Mouse (Mus musculus): ENCODE data around the gene Hdac7. TPM values are rescaled to one million over a fixed set of nuclear protein-coding genes. Genes with fewer than 3 reads are reported as not detected.

The Hdac7 gene
- polyA plus RNA-seq, 1 experiment from 2014 or later, result 44.7 TPM

DNA sequence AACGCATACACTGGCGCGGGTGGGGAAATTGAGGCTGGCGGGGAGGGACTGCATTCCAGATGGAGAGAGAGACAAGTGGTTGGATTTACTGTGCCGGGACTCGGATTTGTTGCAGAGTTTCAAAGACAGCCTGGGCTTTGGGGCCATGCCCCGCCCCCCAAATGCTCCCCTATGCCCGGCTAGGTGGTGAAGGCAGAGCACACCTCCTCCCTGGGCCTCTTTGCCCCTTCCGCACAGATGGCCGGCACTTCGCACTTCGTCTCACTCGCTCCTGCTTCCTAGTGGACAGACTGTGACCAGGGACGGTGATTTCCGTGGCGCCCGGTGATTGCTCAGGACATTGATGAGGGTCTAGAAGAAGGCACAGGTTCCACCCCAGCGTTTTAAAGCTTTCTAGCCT lies 76.1 kb downstream of the Hdac7 start:
- under 1% methylated on average over 18 of the region's 18 CpGs for WGBS
- no peaks in the 10 kb centered on the region for H3K9me3 ChIP-seq
- peak overlapping the region; percentile 51 for H3K9ac ChIP-seq
- ATAC-seq (ENCODE audit: borderline replicate concordance, extremely low read depth, low FRiP score, low TSS enrichment), result 0 out of 2 replicates have a peak, but pooled peaks have one; percentile 12
- H3K36me3 ChIP-seq, result no peaks in the 10 kb centered on the region
- peak overlapping the region; percentile 81 for H3K4me2 ChIP-seq
- peak overlapping the region; percentile 51 for H3K4me3 ChIP-seq
- peaks cover 53% of the 10 kb centered on the region for H3K4me1 ChIP-seq
- peak overlapping the region; percentile 57 for H3K27ac ChIP-seq
- H3K27me3 ChIP-seq, result no peaks in the 10 kb centered on the region; the same call in 1 of the 2 replicates

DNA sequence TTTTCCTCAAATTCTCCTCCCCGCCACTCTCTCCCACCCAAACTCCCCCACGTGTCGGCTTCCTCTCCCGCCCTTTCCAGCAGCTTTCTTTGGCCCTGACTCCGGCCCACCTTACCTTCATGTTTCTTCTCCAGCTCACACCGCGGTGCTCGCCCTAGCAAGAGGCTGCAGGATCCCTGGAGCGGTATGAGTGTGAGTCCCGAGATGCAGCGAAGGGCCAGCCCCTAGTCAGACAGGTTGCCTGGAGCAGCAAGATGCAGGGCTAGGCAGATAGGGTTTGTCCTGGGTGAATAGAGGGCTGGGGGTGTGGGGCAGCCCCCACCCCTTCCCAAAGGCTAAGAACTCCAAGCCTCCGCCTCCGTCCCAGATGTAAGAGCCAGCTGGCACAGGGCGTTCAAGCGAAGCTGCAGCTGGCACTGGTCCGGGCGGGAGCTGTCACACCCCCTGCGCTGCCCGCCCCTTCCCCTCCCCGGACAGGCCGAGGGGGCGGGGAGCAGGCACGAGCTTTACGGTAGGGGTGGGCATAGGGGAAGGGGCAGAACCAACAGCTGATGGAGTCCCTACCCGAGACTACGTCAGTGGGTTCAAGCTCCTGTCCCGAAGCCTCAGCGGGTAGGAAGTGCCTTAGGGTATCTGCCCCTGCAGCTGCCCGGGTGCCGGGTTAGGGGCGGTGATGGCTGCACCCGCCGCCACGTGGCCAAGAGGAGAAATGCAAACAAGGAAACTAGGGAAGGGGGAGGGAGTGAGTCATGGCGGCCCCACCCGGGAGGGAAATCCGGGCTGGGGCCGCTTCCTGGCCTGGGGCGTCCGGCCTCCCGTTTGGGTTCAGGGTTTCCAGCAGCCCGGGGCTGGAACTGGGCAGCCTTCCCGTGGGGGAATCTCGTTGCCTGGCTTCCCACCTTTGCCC lies 76.8 kb downstream of the Hdac7 start, which contains the start of gene Rapgef3:
Gene Rapgef3 (minus strand): TSS at position 693 of the 907 bp plus-strand sequence.
- Histone ChIP-seq H3K9me3 (no peaks in the 10 kb centered on the region), H3K27me3 (no peaks in the 10 kb centered on the region; the same call in 1 of the 2 replicates)
- WGBS, result under 1% methylated on average over 43 of the region's 44 CpGs

GRCm38 (mm10) chr15:97766594-97767279 lies 77.6 kb downstream of the Hdac7 start:
- Histone ChIP-seq H3K36me3 (no peaks in the 10 kb centered on the region), H3K9me3 (no peaks in the 10 kb centered on the region), H3K27me3 (no peaks in the 10 kb centered on the region; the same call in 1 of the 2 replicates), H3K9ac (peak overlapping the region; percentile 51), H3K4me3 (peak overlapping the region; percentile 51), H3K4me2 (peak overlapping the region; percentile 81), H3K27ac (peak overlapping the region; percentile 57; the same call in 1 of the 2 replicates), H3K4me1 (peaks cover 54% of the 10 kb centered on the region)
- 5% methylated on average over 23 of the region's 23 CpGs for WGBS
- ATAC-seq (ENCODE audit: borderline replicate concordance, extremely low read depth, low FRiP score, low TSS enrichment), result 0 out of 2 replicates have a peak, but pooled peaks have one; percentile 0

More for the DNA sequence above, 76.8 kb downstream of the Hdac7 start, which contains the start of gene Rapgef3:
- Histone ChIP-seq H3K4me3 (peak within 1 kb of the TSS; percentile 51), H3K4me2 (peak within 1 kb of the TSS; percentile 81), H3K9ac (peak within 1 kb of the TSS; percentile 51), H3K4me1 (peaks cover 53% of the 10 kb centered on the region), H3K27ac (peak within 1 kb of the TSS; percentile 57), H3K36me3 (no peaks in the 10 kb centered on the region)
- ATAC-seq (ENCODE audit: borderline replicate concordance, extremely low read depth, low FRiP score, low TSS enrichment), result peak; percentile 88

DNA sequence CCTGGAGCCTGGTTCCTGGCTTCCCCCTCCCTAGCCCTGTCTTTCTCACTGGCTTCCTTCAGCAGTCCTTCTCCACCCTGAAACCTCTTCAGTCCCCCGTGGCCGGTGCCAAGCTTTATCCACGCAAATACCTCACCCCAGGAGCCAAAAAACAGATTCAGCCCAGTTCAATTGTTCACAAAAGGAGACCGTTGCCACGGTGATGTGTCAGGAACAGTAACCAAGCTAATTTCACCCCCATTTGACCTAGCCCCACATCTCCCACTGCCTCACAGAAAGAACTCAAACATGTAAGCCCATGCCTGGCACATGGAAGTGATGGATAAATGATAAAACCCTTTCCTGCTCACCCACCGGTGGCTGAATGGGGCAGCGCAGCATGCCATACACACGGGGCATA lies 78.1 kb downstream of the Hdac7 start:
- H3K27me3 ChIP-seq, result no peaks in the 10 kb centered on the region; the same call in 1 of the 2 replicates
- peak overlapping the region; percentile 57; the same call in 1 of the 2 replicates for H3K27ac ChIP-seq
- peak overlapping the region; percentile 51 for H3K9ac ChIP-seq
- peak overlapping the region; percentile 51 for H3K4me3 ChIP-seq
- H3K9me3 ChIP-seq, result no peaks in the 10 kb centered on the region
- peak overlapping the region; percentile 81 for H3K4me2 ChIP-seq
- 19% methylated on average over 8 of the region's 8 CpGs for WGBS
- no peak for ATAC-seq (ENCODE audit: borderline replicate concordance, extremely low read depth, low FRiP score, low TSS enrichment)
- H3K4me1 ChIP-seq, result peaks cover 58% of the 10 kb centered on the region
- H3K36me3 ChIP-seq, result no peaks in the 10 kb centered on the region

DNA sequence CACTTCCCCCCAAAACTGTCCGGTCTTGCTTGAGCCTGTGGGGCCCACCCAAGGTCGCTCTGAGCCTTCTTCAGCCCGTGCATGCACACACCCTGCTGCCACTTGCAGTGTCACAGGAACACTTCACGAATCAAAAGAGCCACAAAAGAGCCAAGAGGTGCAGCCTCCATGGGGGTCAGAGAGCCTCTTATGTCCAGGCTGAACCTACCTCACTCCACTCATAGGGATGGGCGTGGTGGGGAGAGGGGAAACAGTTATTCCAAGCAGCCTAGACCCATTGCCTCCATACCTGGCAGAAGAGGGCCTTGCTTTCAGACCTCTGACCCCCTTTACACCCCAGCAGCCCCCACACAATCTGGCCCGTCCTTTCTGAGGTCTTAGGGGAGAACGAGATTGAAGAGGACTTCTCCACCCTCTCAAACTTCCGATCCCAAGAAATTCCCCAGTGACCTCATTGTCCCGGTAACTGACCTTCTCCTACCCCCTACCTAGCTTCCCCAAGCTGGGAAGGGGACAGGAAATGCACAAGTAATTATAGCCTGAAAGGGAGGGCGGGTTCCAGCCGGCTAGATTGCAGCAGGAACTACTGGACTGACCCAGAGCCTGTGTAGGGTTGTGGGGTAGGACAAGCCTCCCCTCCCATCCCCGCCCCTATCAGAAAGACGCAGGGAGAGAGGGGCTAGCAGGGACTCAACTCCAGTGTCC lies 79.1 kb downstream of the Hdac7 start:
- Histone ChIP-seq H3K9ac (no peak overlapping the region), H3K4me1 (peaks cover 58% of the 10 kb centered on the region), H3K4me2 (peak overlapping the region; percentile 81), H3K27me3 (no peaks in the 10 kb centered on the region; the same call in 1 of the 2 replicates), H3K36me3 (no peaks in the 10 kb centered on the region), H3K9me3 (no peaks in the 10 kb centered on the region), H3K4me3 (peak overlapping the region; percentile 51), H3K27ac (no peak overlapping the region)
- WGBS, result 32% methylated on average over 13 of the region's 13 CpGs
- ATAC-seq (ENCODE audit: borderline replicate concordance, extremely low read depth, low FRiP score, low TSS enrichment), result no peak

- 56% methylated on average over 2 of the region's 2 CpGs for WGBS
Measured at GRCm38 (mm10) chr15:97764532-97764931, 79.8 kb downstream of the Hdac7 start.

DNA sequence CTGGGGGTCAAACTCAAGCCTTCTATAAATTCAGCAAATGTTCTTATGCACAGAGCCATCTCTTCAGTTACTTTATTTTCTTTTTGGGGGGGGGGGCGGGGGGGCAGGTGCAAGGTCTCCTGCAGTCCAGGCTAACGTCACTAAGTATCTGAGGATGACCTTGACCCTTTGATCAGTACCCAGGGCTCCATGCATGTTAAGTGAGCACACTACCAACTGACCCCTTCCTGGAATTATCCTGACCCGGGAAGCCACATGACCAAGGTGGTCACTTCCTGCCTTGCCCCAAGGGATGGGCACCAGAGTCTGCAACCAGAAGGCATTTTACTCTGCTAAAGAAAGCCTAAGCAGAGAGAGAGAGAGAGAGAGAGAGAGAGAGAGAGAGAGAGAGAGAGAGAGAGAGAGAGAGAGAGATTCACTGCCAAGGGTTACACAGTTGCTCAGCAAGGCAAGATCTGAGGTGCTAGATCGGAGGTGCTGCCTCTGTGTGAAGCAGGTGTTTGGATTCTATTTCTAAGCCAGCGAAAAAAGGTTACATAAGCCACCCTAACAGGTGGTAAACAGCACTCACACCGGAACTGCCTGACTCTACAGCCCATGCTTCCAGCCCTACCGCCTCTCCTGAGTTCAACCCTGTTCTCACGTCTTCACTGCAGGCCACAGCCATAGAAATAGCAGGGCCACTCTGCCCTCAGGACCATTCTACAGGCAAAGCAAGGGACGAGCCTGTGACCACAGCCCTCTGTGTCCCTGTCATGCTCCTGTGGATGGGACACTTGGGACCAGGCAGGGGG lies 80.8 kb downstream of the Hdac7 start:
- Histone ChIP-seq H3K4me2 (no peak overlapping the region), H3K27me3 (no peaks in the 10 kb centered on the region; the same call in 1 of the 2 replicates), H3K27ac (no peak overlapping the region), H3K36me3 (no peaks in the 10 kb centered on the region), H3K4me3 (no peak overlapping the region), H3K9me3 (no peaks in the 10 kb centered on the region), H3K9ac (no peak overlapping the region), H3K4me1 (peaks cover 51% of the 10 kb centered on the region)
- no peak for ATAC-seq (ENCODE audit: borderline replicate concordance, extremely low read depth, low FRiP score, low TSS enrichment)
- 52% methylated on average over 9 of the region's 9 CpGs for WGBS

More at GRCm38 (mm10) chr15:97764532-97764931, 79.8 kb downstream of the Hdac7 start:
- Histone ChIP-seq H3K9ac (no peak overlapping the region), H3K4me2 (no peak overlapping the region), H3K27ac (no peak overlapping the region), H3K4me3 (no peak overlapping the region), H3K36me3 (no peaks in the 10 kb centered on the region), H3K27me3 (no peaks in the 10 kb centered on the region; the same call in 1 of the 2 replicates), H3K9me3 (no peaks in the 10 kb centered on the region), H3K4me1 (peaks cover 58% of the 10 kb centered on the region)
- no peak for ATAC-seq (ENCODE audit: borderline replicate concordance, extremely low read depth, low FRiP score, low TSS enrichment)

GRCm38 (mm10) chr15:97762733-97763132 lies 81.6 kb downstream of the Hdac7 start:
- 43% methylated on average over 9 of the region's 9 CpGs for WGBS
- peak overlapping the region; percentile 2; the same call in 1 of the 2 replicates for H3K4me2 ChIP-seq
- H3K4me1 ChIP-seq, result peaks cover 47% of the 10 kb centered on the region
- no peak overlapping the region for H3K4me3 ChIP-seq
- no peaks in the 10 kb centered on the region for H3K9me3 ChIP-seq
- peak overlapping the region; percentile 69; the same call in 1 of the 2 replicates for H3K27ac ChIP-seq
- no peaks in the 10 kb centered on the region for H3K36me3 ChIP-seq
- no peaks in the 10 kb centered on the region; the same call in 1 of the 2 replicates for H3K27me3 ChIP-seq
- no peak for ATAC-seq (ENCODE audit: borderline replicate concordance, extremely low read depth, low FRiP score, low TSS enrichment)
- H3K9ac ChIP-seq, result no peak overlapping the region

GRCm38 (mm10) chr15:97761438-97761837 lies 82.9 kb downstream of the Hdac7 start:
- no peak overlapping the region for H3K4me3 ChIP-seq
- no peak overlapping the region for H3K9ac ChIP-seq
- peak; percentile 8; the same call in 1 of the 2 replicates for ATAC-seq (ENCODE audit: borderline replicate concordance, extremely low read depth, low FRiP score, low TSS enrichment)
- H3K4me1 ChIP-seq, result peaks cover 35% of the 10 kb centered on the region
- peaks cover 4% of the 10 kb centered on the region; the same call in 1 of the 2 replicates for H3K36me3 ChIP-seq
- 49% methylated on average over 13 of the region's 13 CpGs for WGBS
- no peak overlapping the region for H3K4me2 ChIP-seq
- H3K27me3 ChIP-seq, result no peaks in the 10 kb centered on the region
- H3K9me3 ChIP-seq, result no peaks in the 10 kb centered on the region
- H3K27ac ChIP-seq, result peak overlapping the region; percentile 69

DNA sequence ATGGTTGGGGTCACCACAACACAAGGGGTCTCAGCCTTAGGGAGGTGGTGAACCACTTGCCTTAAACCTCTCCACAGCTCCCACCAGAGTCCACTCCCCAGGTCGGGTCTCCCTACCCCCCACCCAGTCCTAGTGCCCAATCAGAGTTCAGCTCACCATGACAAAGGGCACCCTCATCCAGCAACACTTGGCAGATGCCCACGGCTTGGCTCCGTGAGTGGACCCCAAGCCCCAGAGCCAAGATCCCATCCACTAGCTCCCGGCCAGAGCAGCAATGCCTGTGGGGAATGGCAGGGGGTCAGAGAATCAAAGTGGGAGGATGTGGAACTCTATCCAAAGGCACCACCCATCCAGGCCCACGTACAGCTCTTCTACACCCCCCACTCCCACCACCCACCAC lies 83.3 kb downstream of the Hdac7 start:
- Histone ChIP-seq H3K4me2 (no peak overlapping the region), H3K27me3 (no peaks in the 10 kb centered on the region), H3K36me3 (peaks cover 4% of the 10 kb centered on the region; the same call in 1 of the 2 replicates), H3K27ac (no peak overlapping the region), H3K9ac (no peak overlapping the region), H3K4me1 (peaks cover 31% of the 10 kb centered on the region), H3K4me3 (no peak overlapping the region), H3K9me3 (no peaks in the 10 kb centered on the region)
- no peak for ATAC-seq (ENCODE audit: borderline replicate concordance, extremely low read depth, low FRiP score, low TSS enrichment)
- 71% methylated on average over 5 of the region's 5 CpGs for WGBS
